Mouse (Mus musculus): ENCODE results near the gene Klc1. TPM values are rescaled to one million over a fixed set of nuclear protein-coding genes. Genes with fewer than 3 reads are reported as not detected.

Klc1 gene
- polyA plus RNA-seq, 1 experiment: 790 TPM

DNA sequence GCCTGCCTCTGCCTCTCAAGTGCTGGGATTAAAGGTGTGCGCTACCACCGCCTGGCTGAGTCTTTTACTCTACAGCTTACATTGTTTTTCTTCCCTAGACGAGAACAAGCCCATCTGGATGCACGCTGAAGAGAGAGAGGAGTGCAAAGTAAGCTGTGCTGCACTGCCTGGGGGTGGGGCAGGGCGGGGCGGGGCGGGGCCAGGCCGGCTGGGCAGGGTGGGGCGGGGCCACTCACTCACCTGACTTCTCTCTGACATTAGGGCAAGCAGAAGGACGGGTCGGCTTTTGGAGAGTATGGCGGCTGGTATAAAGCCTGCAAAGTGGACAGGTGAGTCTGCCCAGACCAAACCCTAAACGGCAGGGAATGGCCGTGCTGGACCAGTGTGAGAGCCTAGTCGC, 26.5 kb downstream of the Klc1 start:
- Histone ChIP-seq H3K27ac (ENCODE audit: insufficient read depth, low read length) (no peak overlapping the region), H3K4me3 (ENCODE audit: insufficient read depth, low read length) (no peak overlapping the region), H3K4me1 (ENCODE audit: control insufficient read depth, insufficient read depth, low read length) (no peaks in the 10 kb centered on the region; the same call in 1 of the 2 replicates)
- no peak for TF ChIP-seq POLR2A (IDR thresholded peaks at IDR 0.05; ENCODE audit: extremely low read depth, insufficient read depth, low read length)
- TF ChIP-seq CTCF (IDR thresholded peaks at IDR 0.05; ENCODE audit: extremely low read depth, insufficient read depth, low read length): no peak

DNA sequence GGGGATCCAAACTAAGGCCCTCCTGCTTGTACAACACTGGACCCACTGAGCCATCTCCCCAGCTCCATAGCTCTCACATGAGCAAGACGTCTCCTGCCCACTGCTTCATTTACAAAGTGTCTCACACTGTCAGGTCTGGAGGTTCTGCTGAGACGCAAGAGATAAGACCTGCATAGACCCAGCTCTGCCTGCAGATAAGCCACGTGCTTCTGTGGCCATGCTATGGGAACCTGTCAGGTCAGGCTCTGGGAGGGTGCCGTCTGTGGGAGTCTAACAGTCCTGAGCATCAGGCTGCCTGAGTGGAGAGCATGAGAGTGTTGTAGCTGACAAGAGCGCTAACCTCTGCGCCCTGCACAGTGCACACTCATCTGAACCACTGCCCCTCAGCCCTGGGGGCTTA, 28.4 kb downstream of the Klc1 start:
- TF ChIP-seq CTCF (IDR thresholded peaks at IDR 0.05; ENCODE audit: extremely low read depth, insufficient read depth, low read length): no peak
- no peak for TF ChIP-seq POLR2A (IDR thresholded peaks at IDR 0.05; ENCODE audit: extremely low read depth, insufficient read depth, low read length)
- H3K4me3 ChIP-seq (ENCODE audit: insufficient read depth, low read length): no peak overlapping the region
- peaks cover 4% of the 10 kb centered on the region for H3K4me1 ChIP-seq (ENCODE audit: control insufficient read depth, insufficient read depth, low read length)
- H3K27ac ChIP-seq (ENCODE audit: insufficient read depth, low read length): no peak overlapping the region

DNA sequence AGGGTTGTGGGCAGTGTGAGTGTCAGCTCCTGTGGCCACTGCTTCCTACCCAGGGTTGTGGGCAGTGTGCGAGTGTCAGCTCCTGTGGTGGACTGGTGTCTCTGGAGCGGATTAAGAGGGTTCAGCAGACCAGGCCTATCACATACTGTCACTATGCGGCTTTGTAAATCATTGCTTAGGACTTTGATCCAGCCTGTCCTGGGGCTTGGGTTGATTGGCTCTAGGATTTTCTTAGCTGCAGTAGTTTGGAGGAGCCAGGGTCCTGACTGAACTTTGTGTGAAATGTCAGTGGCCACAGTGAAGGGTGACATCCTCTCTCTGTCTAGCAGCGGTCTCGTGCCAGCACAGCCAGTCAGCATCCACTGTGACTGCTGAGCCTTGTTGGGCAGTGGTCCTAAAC, 31.4 kb downstream of the Klc1 start:
- Histone ChIP-seq H3K4me3 (ENCODE audit: insufficient read depth, low read length) (no peak overlapping the region), H3K4me1 (ENCODE audit: control insufficient read depth, insufficient read depth, low read length) (peaks cover 5% of the 10 kb centered on the region), H3K27ac (ENCODE audit: insufficient read depth, low read length) (no peak overlapping the region)
- TF ChIP-seq POLR2A (IDR thresholded peaks at IDR 0.05; ENCODE audit: extremely low read depth, insufficient read depth, low read length) (no peak), CTCF (IDR thresholded peaks at IDR 0.05; ENCODE audit: extremely low read depth, insufficient read depth, low read length) (no peak)

DNA sequence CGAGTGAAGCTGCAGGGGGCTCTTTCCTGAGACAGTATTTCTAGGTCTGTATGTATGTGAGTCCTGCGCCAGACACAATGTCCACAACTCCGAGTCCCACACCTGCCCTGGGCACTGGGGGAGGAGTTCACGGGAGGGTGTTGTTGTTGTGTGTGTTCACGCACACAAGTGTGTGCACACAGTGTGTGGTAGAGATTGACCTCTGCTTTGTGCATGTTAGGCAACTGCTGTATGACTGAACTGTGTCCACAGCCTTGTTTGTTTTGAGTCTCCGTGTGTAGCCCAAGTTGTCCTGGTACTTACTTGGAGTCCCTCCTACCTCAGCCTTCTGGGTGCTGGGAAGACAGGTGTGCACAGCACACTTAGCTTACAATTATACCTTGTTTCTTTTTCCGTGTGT, 32.0 kb downstream of the Klc1 start:
- H3K4me1 ChIP-seq (ENCODE audit: control insufficient read depth, insufficient read depth, low read length): peaks cover 5% of the 10 kb centered on the region
- no peak overlapping the region for H3K27ac ChIP-seq (ENCODE audit: insufficient read depth, low read length)
- TF ChIP-seq CTCF (IDR thresholded peaks at IDR 0.05; ENCODE audit: extremely low read depth, insufficient read depth, low read length): no peak
- TF ChIP-seq POLR2A (IDR thresholded peaks at IDR 0.05; ENCODE audit: extremely low read depth, insufficient read depth, low read length): no peak
- no peak overlapping the region for H3K4me3 ChIP-seq (ENCODE audit: insufficient read depth, low read length)

DNA sequence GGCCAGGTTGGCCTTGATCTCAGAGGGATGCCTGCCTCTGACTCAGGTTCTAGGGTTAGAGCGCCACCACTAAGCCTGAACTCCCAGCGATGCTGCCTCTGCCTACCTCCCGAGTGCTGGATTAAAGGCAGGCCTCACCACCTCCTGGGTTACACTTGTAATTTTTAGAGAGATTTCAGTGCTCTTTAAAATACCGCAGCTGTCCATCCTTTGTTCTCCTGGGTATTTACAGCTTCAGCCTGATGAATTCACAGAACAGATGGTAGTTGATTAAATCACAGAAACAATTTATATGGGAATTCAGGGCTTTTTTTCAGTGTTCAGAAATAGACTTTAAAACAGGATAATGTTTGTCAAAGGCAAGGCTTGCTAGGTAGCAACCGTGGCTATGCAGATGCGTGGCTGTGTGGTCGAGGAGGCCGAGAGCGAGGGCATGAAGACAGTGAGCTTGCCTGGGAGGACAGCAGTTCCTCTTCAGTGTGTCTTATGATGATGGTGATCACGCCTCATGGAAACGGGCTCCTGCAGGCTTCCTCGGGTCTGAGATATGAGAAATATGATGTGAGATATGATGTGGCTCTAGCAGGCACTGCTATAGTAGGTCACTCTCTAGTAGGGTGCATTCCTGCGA, 32.9 kb downstream of the Klc1 start:
- TF ChIP-seq CTCF (IDR thresholded peaks at IDR 0.05; ENCODE audit: extremely low read depth, insufficient read depth, low read length): no peak
- no peak for TF ChIP-seq POLR2A (IDR thresholded peaks at IDR 0.05; ENCODE audit: extremely low read depth, insufficient read depth, low read length)
- peaks cover 5% of the 10 kb centered on the region for H3K4me1 ChIP-seq (ENCODE audit: control insufficient read depth, insufficient read depth, low read length)
- H3K27ac ChIP-seq (ENCODE audit: insufficient read depth, low read length): 0 out of 2 replicates have a peak overlapping the region, but pooled peaks have one; percentile 58
- H3K4me3 ChIP-seq (ENCODE audit: insufficient read depth, low read length): no peak overlapping the region

DNA sequence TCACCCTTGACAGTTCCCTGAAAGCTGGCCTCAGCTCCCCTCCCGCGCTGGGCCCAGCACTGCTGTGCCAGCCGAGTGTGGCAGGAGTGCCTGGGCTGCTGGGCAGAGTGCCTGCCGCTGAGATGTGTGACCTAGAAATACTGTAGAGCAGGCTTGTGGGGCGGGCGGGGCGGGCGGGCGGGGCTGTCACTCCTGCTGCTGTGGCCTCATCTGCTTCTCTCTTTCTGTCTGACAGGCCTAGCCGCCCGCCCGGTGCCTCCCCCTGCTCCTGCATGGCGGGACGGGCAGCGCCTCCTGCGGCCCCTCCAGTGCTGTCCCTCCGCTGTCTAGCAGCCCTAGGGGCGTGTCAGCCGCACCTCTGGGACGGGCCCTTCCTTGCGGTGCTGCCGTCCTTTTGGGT, 35.5 kb downstream of the Klc1 start:
- peaks cover 5% of the 10 kb centered on the region for H3K4me1 ChIP-seq (ENCODE audit: control insufficient read depth, insufficient read depth, low read length)
- TF ChIP-seq CTCF (IDR thresholded peaks at IDR 0.05; ENCODE audit: extremely low read depth, insufficient read depth, low read length): no peak
- no peak for TF ChIP-seq POLR2A (IDR thresholded peaks at IDR 0.05; ENCODE audit: extremely low read depth, insufficient read depth, low read length)
- no peak overlapping the region for H3K4me3 ChIP-seq (ENCODE audit: insufficient read depth, low read length)
- H3K27ac ChIP-seq (ENCODE audit: insufficient read depth, low read length): no peak overlapping the region

DNA sequence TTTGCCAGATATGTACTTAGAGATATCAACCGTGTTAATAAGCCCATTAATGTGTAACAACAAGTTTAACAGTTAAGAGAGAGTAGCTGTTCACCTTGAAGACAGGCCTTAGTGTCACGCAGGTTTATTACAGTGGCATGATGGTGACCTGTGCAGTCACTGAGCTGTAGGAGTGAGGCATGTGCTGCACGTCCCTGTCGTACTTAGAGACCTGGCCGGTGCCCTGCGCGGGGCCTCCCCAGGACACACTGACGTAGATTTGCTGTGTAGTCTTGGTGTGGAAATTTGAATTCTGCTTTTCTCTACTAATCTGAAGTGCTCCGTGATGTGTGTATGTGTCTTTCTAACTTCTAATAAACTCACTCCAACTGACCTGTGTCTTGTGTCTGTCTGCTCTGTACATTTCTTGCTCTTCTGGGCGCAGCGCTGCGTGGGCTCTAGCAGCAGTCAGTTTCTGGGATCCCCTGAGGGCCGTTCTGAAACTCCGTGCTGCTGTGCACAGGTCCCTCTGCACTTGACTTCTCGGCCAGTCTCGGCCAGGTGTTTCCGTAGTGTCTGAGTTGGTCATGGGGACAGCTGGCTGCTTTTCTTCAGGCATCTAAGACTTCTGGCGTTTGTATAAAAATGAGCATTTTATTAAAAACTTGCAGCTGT, 36.0 kb downstream of the Klc1 start:
- Histone ChIP-seq H3K27ac (ENCODE audit: insufficient read depth, low read length) (no peak overlapping the region), H3K4me3 (ENCODE audit: insufficient read depth, low read length) (no peak overlapping the region), H3K4me1 (ENCODE audit: control insufficient read depth, insufficient read depth, low read length) (peaks cover 5% of the 10 kb centered on the region)
- TF ChIP-seq POLR2A (IDR thresholded peaks at IDR 0.05; ENCODE audit: extremely low read depth, insufficient read depth, low read length): no peak
- TF ChIP-seq CTCF (IDR thresholded peaks at IDR 0.05; ENCODE audit: extremely low read depth, insufficient read depth, low read length): no peak

DNA sequence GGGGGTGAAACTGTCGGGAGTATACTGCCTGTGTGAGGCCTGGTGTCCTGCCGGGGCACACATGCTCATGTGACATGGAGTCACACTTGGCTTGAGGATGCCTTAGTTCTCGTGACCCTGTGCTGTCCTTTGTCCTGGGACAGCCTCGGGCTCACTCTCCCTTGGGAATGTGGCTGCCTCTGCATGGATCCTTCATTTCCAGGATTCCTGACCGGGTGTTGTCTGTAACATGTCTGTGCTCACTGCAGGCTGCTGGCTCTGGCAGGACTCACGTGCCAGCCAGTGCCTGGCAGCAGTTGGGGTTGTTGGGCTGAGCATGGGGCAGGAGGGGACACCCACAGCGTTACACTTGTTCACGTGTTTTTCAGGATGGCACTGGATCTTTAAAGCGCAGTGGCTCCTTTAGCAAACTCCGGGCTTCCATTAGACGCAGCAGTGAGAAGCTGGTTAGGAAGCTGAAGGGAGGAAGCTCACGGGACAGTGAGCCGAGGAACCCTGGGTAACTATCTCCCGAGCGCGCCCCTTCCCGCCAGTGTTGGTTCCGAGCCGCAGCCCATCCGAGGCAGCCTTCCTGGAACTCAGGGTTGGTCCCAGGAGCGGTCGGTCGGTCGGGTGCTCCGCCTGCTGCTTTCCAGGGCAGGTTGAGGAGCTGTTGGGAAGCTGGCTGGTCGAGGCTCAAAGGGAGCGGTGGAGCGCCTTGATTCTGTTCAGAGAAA, 36.7 kb downstream of the Klc1 start:
- Histone ChIP-seq H3K4me1 (ENCODE audit: control insufficient read depth, insufficient read depth, low read length) (peaks cover 7% of the 10 kb centered on the region), H3K27ac (ENCODE audit: insufficient read depth, low read length) (no peak overlapping the region), H3K4me3 (ENCODE audit: insufficient read depth, low read length) (no peak overlapping the region)
- TF ChIP-seq CTCF (IDR thresholded peaks at IDR 0.05; ENCODE audit: extremely low read depth, insufficient read depth, low read length) (no peak), POLR2A (IDR thresholded peaks at IDR 0.05; ENCODE audit: extremely low read depth, insufficient read depth, low read length) (no peak)

DNA sequence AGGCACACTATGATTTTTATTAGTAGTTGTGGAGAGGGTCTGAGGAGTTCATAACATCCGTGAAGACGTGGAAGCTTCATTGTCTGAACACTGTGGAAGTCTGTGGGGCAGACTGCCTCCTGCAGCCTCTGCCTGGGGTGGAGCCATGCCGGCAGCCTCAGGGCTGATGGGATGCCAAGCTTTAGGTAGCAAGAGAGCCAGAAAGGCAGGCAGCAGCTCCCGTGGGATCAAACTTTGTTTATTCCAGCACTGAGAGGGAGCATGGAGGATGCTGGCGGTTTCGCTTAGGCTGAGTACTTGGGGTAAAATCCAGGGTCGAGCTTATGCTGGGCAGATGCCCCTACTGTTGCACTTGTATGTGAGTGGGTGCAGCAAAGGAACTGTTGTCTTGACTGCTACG, 38.6 kb downstream of the Klc1 start:
- Histone ChIP-seq H3K4me3 (ENCODE audit: insufficient read depth, low read length) (no peak overlapping the region), H3K4me1 (ENCODE audit: control insufficient read depth, insufficient read depth, low read length) (peaks cover 11% of the 10 kb centered on the region), H3K27ac (ENCODE audit: insufficient read depth, low read length) (no peak overlapping the region)
- TF ChIP-seq POLR2A (IDR thresholded peaks at IDR 0.05; ENCODE audit: extremely low read depth, insufficient read depth, low read length): no peak
- TF ChIP-seq CTCF (IDR thresholded peaks at IDR 0.05; ENCODE audit: extremely low read depth, insufficient read depth, low read length): no peak
